Mouse (Mus musculus): ENCODE data around the gene Snapin. TPM values are rescaled to one million over a fixed set of nuclear protein-coding genes. Genes with fewer than 3 reads are reported as not detected.

Snapin gene
- polyA plus RNA-seq (2017; shearing (Covaris generic)) = 54.4 TPM

DNA sequence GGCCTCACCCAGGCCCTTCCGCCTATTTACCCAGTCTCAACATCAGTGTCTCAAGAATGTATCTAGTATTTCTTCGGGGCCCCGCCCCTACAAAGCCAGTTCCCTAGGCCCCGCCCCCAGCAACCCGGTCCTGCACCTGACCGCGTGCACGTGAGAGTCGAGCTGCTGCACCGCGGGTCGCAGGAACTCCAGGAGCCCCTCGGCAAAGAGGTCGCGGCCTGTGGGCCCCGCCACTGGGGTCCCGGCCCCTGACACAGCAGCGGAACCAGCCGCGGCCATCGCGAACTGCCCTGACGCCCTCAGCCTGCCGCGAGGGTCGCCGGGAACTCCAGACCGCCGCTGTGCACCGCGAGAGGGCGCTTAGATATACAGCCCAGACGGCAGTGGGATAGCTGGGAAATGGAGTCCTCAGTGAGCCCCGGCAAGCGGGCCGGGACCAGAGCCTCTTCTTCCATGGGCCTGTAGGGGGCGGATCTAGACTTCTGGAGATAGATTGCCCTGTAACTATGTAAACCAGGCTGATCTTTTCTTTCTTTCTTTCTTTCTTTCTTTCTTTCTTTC lies at the start of gene Snapin:
Snapin (minus strand) TSS at position 338 of the 561 bp plus-strand sequence.

GRCm38 (mm10) chr3:90537141-90537904 lies 46.5 kb upstream of the Snapin start, which contains the start of gene S100a16:
TSS of gene S100a16 (plus strand) at chr3:90537254.

GRCm38 (mm10) chr3:90526580-90526979 lies 35.7 kb upstream of the Snapin start, which contains the start of gene S100a14:
TSS of gene S100a14 (plus strand) at chr3:90526856.

DNA sequence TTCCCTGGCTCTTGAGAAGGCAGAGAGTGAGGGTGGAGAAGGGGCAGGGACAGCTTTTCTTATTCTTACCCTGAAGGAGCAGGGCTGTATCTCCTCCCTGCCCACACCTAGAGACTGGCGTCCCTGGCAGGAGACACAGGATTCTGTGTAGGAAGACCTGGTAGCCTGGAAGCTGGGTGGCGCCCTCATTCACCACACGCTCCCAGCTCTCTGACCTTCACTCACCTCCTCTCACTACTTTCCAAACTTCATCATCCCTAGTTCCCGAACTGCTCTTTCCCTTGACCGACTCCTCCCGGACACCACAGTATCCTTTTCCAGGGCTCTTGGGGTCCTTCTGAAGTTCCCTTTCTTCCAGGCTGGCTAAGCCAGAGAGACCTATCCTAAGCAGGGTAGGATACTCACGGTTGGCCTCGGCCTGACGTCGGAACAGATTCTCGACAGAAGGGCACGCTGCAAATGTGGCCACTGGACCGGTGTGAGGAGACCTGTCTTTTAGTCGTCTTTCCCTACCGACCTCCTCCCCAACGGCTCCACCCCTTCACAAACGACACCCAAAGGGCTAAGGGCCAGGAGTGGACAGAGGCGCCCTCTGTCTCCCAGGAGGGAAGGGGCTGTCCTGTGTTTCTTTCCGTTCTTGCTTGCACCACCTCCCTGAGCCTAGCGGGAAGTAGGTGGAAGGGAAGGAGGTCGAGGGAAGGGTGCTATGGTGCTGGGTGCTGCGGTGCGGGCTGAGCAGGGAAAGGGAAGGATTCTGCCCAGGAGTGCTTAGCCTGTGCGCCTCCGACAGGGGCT lies 23.2 kb upstream of the Snapin start, which contains the start of the genes S100a1 and S100a13:
S100a1 (minus strand) TSS at position 597 of the 795 bp plus-strand sequence.
S100a13 (plus strand) TSS at position 640 of the 795 bp plus-strand sequence.

GRCm38 (mm10) chr3:90508950-90509746 lies 18.3 kb upstream of the Snapin start, which contains the start of gene Chtop:
TSS of gene Chtop (minus strand) at chr3:90509498.

GRCm38 (mm10) chr3:90475831-90476611 lies 14.8 kb downstream of the Snapin start, which contains the start of gene Ilf2:
TSS of gene Ilf2 (plus strand) at chr3:90476126.

DNA sequence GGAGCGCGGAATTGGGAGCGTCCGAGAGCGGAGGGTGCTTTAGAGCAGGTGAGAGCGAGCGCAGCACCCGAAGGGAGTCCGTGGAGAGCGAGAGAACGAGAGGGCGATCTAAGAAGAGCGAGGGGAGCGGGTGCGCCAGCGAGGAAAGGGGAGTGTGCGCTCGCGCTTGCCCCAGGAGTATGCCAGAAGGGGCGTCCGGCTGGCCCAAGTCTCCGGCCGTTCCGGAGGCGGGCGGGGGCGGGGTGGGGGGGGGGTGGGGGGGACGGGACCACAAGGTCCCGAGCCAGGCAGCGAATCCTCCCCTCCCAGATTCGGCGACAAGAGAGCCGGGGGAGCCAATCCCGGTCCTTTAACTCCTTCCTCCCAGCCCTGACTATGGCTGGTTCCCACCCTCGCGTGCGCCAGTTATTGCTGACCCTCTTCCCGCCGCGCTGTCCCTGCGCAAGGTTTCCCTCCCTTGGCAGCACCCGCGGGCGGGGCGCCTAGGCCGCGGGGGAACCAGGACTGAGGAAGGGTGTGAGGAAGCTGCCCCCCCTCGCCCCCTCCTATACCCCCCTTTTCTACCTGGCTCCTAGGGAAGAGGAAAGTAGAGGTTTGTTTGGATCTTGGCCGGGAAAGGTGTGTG lies 25.0 kb downstream of the Snapin start, which contains the start of gene Npr1:
Npr1 (minus strand) TSS at position 181 of the 625 bp plus-strand sequence.

Other genes with a start within 250 kb of the Snapin start
- gene Creb3l4, start 247.5 kb downstream of the Snapin start, polyA plus RNA-seq (2017; shearing (Covaris generic)) = not detected
- gene Slc39a1, start 242.9 kb downstream of the Snapin start, polyA plus RNA-seq (2017; shearing (Covaris generic)) = 1.5 TPM
- gene Crtc2, start 236.9 kb downstream of the Snapin start, polyA plus RNA-seq (2017; shearing (Covaris generic)) = 108 TPM
- gene Dennd4b, start 225.8 kb downstream of the Snapin start, polyA plus RNA-seq (2017; shearing (Covaris generic)) = 29.0 TPM
- 9.5 TPM for gene Gatad2b, start 197.9 kb downstream of the Snapin start, polyA plus RNA-seq (2017; shearing (Covaris generic))
- gene Slc27a3, start 101.1 kb downstream of the Snapin start, polyA plus RNA-seq (2017; shearing (Covaris generic)) = not detected
- gene Ints3, start 57.4 kb downstream of the Snapin start, polyA plus RNA-seq (2017; shearing (Covaris generic)) = 22.0 TPM
- not detected for gene Npr1, start 25.2 kb downstream of the Snapin start, polyA plus RNA-seq (2017; shearing (Covaris generic))
- gene Ilf2, start 14.9 kb downstream of the Snapin start, polyA plus RNA-seq (2017; shearing (Covaris generic)) = 88.3 TPM
- 165 TPM for gene Chtop, start 18.5 kb upstream of the Snapin start, polyA plus RNA-seq (2017; shearing (Covaris generic))
- 2.7 TPM for gene S100a1, start 23.4 kb upstream of the Snapin start, polyA plus RNA-seq (2017; shearing (Covaris generic))
- gene S100a13, start 23.4 kb upstream of the Snapin start, polyA plus RNA-seq (2017; shearing (Covaris generic)) = 153 TPM
- gene S100a14, start 35.8 kb upstream of the Snapin start, polyA plus RNA-seq (2017; shearing (Covaris generic)) = not detected
- not detected for gene S100a16, start 46.2 kb upstream of the Snapin start, polyA plus RNA-seq (2017; shearing (Covaris generic))
- 3.4 TPM for gene S100a3, start 69.5 kb upstream of the Snapin start, polyA plus RNA-seq (2017; shearing (Covaris generic))
- gene S100a2, start 99.2 kb upstream of the Snapin start, polyA plus RNA-seq (2017; shearing (Covaris generic)) = not detected
- not detected for gene Gm42674, start 110.9 kb upstream of the Snapin start, polyA plus RNA-seq (2017; shearing (Covaris generic))
- gene S100a4, start 112.7 kb upstream of the Snapin start, polyA plus RNA-seq (2017; shearing (Covaris generic)) = 366 TPM
- not detected for gene S100a5, start 117.5 kb upstream of the Snapin start, polyA plus RNA-seq (2017; shearing (Covaris generic))
- 1,053 TPM for gene S100a6, start 121.8 kb upstream of the Snapin start, polyA plus RNA-seq (2017; shearing (Covaris generic))
- gene S100a7a, start 163.0 kb upstream of the Snapin start, polyA plus RNA-seq (2017; shearing (Covaris generic)) = 0.29 TPM
- gene S100a8, start 177.9 kb upstream of the Snapin start, polyA plus RNA-seq (2017; shearing (Covaris generic)) = not detected
- not detected for gene S100a9, start 204.7 kb upstream of the Snapin start, polyA plus RNA-seq (2017; shearing (Covaris generic))
- not detected for gene Pglyrp4, start 235.9 kb upstream of the Snapin start, polyA plus RNA-seq (2017; shearing (Covaris generic))

Data from effector memory CD4-positive, alpha-beta T cell, adult 7 months (primary cell).